Mouse (Mus musculus): ENCODE measurements around the gene Snrpc.

GRCm38 (mm10) chr17:27824941-27825340 lies 13.0 kb upstream of the Snrpc start:
- TF ChIP-seq CTCF (IDR thresholded peaks at IDR 0.05; ENCODE audit: control insufficient read depth, insufficient read depth, insufficient read length) = no peak
- no peak for TF ChIP-seq MYOG (IDR thresholded peaks at IDR 0.05; ENCODE audit: control insufficient read depth, extremely low read depth, insufficient read length)
- TF ChIP-seq USF1 (IDR thresholded peaks at IDR 0.05; ENCODE audit: low read depth) = no peak
- TF ChIP-seq MAX (IDR thresholded peaks at IDR 0.05) = no peak
